Mouse (Mus musculus) kidney, embryonic 16.5 days (tissue): ENCODE data around the gene Crlf3. TPM values are rescaled to one million over a fixed set of nuclear protein-coding genes. Genes with fewer than 3 reads are reported as not detected.
"Not testable (repeated sequence)": the region's sequence is repeated elsewhere in the genome, so short reads cannot be mapped to it uniquely, and the experiment has no call there.

Experiments used
- ATAC-seq: fragments of 200-750 bp; cut with Nextera tagmentation; 2 replicates; pipeline ENCODE4 v1.8.0; 2017; ENCODE audit warnings: moderate TSS enrichment; ENCODE audit not compliant: low FRiP score, low TSS enrichment
- H3K27ac ChIP-seq: fragments of 300-500 bp; sonication (generic); 2 replicates; pipeline ENCODE4 v1.5.1; 2014; ENCODE audit warnings: low read length
- H3K27me3 ChIP-seq: fragments of 300-500 bp; sonication (generic); 2 replicates; pipeline ENCODE4 v1.6.1; 2014; ENCODE audit warnings: low read length, control low read depth, mixed read lengths; ENCODE audit not compliant: insufficient read depth
- H3K36me3 ChIP-seq: fragments of 300-500 bp; sonication (generic); 2 replicates; pipeline ENCODE4 v1.6.1; 2014; ENCODE audit warnings: low read length, control low read depth, mixed read lengths; ENCODE audit not compliant: insufficient read depth
- H3K4me1 ChIP-seq: fragments of 300-500 bp; sonication (generic); 2 replicates; pipeline ENCODE4 v1.6.1; 2014; ENCODE audit warnings: low read length, control low read depth, mixed read lengths; ENCODE audit not compliant: insufficient read depth
- H3K4me2 ChIP-seq: fragments of 300-500 bp; sonication (generic); replicated peaks from 2 replicates; pipeline ENCODE4 v1.6.1; 2014; ENCODE audit warnings: low read depth, low read length
- H3K4me3 ChIP-seq: fragments of 300-500 bp; sonication (generic); 2 replicates; pipeline ENCODE4 v1.5.1; 2014; ENCODE audit warnings: mild to moderate bottlenecking, low read length
- H3K9ac ChIP-seq: fragments of 300-500 bp; sonication (generic); replicated peaks from 2 replicates; pipeline ENCODE4 v1.6.1; 2014; ENCODE audit warnings: low read length
- H3K9me3 ChIP-seq: fragments of 300-500 bp; sonication (generic); 2 replicates; pipeline ENCODE4 v1.6.1; 2016; ENCODE audit warnings: low read length, control low read depth
- WGBS: fragments of 180-500 bp; shearing (Covaris S2); extraction: QIAGEN DNeasy Blood & Tissue Kit; methylation state at CpG from one replicate; pipeline ENCODE4 v1.1.7; 2014; 5-methylcytosine and 5-hydroxymethylcytosine counted together
- polyA plus RNA-seq: library from polyadenylated mRNA; unstranded; fragments of >200 nt; fragmentation: Nextera tagmentation; extraction: Ambion mirVana; gene quantifications from 2 replicates; pipeline ENCODE4 v1.2.1, GENCODE M21; 2015

Gene Crlf3
- polyA plus RNA-seq, 1 experiment from 2014 or later: 39.0 TPM

DNA sequence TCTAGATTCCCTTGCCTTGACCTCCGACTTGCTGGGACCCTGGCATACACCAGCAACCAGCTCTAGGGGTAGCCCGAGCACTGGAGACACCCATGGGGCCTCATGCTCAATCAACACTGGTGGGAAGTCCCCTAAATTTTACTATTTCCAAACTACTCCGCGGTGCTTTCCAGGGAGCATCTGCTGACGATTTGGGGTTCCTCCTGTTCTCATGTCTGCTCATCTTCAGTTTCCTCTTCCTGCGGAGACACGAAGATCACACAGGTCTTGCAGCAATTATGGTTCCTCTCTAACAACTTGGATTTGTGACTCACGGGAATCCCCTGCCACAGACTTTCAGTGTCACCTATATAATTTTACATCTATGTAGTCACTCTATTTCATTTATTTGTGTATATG lies 37.4 kb downstream of the Crlf3 start:
- ATAC-seq: no peak
- no peak overlapping the region for H3K4me3 ChIP-seq
- H3K9me3 ChIP-seq: no peaks in the 10 kb centered on the region
- H3K9ac ChIP-seq: no peak overlapping the region
- H3K4me1 ChIP-seq: no peaks in the 10 kb centered on the region
- H3K27ac ChIP-seq: no peak overlapping the region
- 0 out of 2 replicates have a peak, but pooled peaks cover 4% of the 10 kb centered on the region for H3K36me3 ChIP-seq
- 88% methylated on average over 8 of the region's 8 CpGs for whole genome bisulfite sequencing
- H3K27me3 ChIP-seq: no peaks in the 10 kb centered on the region
- no peak overlapping the region for H3K4me2 ChIP-seq

DNA sequence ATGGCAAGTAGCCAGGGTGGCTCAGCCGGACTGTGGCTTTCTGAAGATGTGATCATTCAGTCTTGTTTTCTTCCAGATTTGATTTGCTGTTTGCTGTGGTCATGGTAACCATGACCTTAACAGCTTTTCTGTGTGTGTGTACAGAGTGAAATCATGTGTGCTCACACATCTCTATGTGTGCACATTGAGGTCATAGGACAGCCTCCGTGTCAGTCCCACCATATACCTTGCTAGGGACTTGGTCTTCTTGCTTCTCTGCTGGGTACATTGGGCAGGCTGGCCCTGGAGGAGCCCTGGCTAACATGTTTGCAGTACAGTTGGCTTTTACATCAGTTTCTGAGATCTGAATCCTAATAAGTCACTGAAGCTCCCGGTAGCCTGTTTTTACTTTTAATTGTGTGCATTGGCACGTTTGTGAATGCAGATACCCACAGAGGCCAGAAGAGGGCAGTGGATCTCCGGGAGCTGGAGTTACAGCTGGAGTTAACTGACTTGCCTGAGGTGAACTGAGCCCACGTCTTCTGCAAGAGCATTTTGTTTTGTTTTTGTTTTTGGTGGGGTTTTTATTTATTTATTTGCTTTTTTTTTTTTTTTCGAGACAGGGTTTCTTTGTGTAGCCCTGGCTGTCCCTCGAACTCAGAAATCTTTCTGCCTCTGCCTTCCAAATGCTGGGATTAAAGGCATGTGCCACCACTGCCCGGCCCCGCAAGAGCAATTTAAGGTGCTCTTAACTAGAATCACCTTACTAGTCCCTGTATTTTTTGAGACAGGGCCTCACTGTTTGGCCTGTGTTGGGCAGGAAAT lies 38.0 kb downstream of the Crlf3 start:
- Histone ChIP-seq H3K27ac (no peak overlapping the region), H3K4me1 (no peaks in the 10 kb centered on the region), H3K4me2 (no peak overlapping the region), H3K9ac (no peak overlapping the region), H3K9me3 (no peaks in the 10 kb centered on the region), H3K36me3 (no peaks in the 10 kb centered on the region), H3K4me3 (no peak overlapping the region), H3K27me3 (no peaks in the 10 kb centered on the region)
- ATAC-seq: no peak
- 55% methylated on average over 10 of the region's 10 CpGs for WGBS

DNA sequence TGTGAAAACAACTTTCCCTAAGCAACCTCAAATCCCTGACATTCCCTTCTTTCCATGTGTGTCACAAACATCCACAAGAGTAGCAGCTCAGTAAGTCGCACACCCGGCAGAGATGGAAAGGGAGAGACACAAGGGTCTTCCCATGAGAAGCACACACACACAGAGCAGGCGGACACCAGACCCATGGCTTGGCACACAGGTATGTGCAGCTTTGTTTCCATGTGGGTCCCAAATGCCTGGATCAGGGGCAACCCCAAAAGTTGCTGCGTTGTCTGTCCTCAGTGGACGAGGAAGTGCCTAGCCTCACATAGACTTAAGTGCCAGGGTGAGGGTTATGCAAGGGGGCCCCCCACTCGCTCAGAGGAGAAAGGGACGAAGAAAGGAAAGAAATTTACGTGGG lies 43.3 kb downstream of the Crlf3 start:
- Histone ChIP-seq H3K4me3 (no peak overlapping the region), H3K4me1 (no peaks in the 10 kb centered on the region), H3K9me3 (no peaks in the 10 kb centered on the region), H3K9ac (no peak overlapping the region), H3K27ac (no peak overlapping the region), H3K27me3 (no peaks in the 10 kb centered on the region), H3K36me3 (peaks cover 19% of the 10 kb centered on the region; the same call in 1 of the 2 replicates), H3K4me2 (no peak overlapping the region)
- 68% methylated on average over 8 of the region's 8 CpGs for WGBS
- ATAC-seq: no peak

DNA sequence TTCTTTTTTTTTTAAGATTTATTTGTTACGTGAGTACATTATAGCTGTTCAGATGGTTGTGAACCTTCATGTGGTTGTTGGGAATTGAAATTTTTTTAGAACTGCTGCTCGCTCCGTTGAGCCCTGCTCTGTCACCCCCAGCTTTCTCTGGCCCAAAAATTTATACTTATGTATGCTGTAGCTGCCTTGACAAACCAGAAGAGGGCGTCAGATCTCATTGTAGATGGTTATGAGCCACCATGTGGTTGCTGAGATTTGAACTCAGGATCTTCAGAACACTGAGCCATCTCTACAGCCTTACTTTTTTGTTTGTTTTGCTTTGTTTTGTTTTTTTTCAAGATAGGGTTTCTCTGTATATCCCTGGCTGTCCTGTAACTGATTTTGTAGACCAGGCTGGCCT lies 59.5 kb downstream of the Crlf3 start:
- H3K4me3 ChIP-seq: no peak overlapping the region
- no peaks in the 10 kb centered on the region for H3K9me3 ChIP-seq
- no peak overlapping the region for H3K4me2 ChIP-seq
- no peak for ATAC-seq
- H3K27ac ChIP-seq: no peak overlapping the region
- H3K36me3 ChIP-seq: peaks cover 56% of the 10 kb centered on the region
- WGBS: 90% methylated on average over 4 of the region's 4 CpGs
- no peaks in the 10 kb centered on the region for H3K27me3 ChIP-seq
- no peaks in the 10 kb centered on the region for H3K4me1 ChIP-seq
- H3K9ac ChIP-seq: no peak overlapping the region

DNA sequence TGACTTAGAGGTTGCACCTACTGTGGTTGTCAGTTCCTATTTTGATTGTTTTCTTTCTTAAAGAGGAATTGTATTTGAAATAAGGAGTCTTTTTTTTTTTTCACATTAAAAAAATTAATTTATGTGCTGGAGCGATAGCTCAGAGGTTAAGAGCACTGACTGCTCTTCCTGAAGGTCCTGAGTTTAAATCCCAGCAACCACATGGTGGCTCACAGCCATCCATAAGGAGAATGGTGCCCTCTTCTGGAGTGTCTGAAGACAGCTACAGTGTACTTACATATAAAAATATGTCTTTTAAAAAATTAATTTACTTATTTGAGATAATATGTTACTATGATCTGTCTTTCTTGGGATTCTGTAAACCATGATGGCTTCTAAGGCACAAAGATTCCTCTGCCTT lies 61.0 kb downstream of the Crlf3 start:
- Histone ChIP-seq H3K27me3 (no peaks in the 10 kb centered on the region), H3K27ac (no peak overlapping the region), H3K9ac (no peak overlapping the region), H3K36me3 (peaks cover 52% of the 10 kb centered on the region), H3K4me2 (no peak overlapping the region), H3K9me3 (no peaks in the 10 kb centered on the region), H3K4me1 (no peaks in the 10 kb centered on the region), H3K4me3 (no peak overlapping the region)
- WGBS: 74% methylated on average over 1 of the region's 1 CpGs
- ATAC-seq: no peak

DNA sequence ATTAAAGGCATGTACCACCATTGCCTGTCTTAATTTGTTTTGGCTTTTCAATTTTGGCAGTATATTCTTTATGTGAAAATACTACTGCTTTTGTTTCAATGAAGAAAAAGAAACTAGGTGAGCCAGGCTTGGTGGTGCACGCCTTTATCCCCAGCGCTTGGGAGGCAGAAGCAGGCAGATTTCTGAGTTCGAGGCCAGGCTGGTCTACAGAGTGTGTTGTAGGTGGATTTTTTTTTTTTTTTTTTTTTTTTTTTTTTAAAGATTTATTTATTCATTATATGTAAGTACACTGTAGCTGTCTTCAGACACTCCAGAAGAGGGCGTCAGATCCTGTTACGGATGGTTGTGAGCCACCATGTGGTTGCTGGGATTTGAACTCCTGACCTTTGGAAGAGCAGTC lies 64.3 kb downstream of the Crlf3 start:
- H3K4me2 ChIP-seq, H3K9me3 ChIP-seq, H3K27me3 ChIP-seq, H3K27ac ChIP-seq, H3K4me3 ChIP-seq, ATAC-seq, H3K4me1 ChIP-seq, H3K9ac ChIP-seq: not testable (repeated sequence)
- peaks cover 51% of the 10 kb centered on the region for H3K36me3 ChIP-seq
- WGBS: 95% methylated on average over 3 of the region's 5 CpGs

Other genes with a start within 250 kb of the Crlf3 start
- gene Utp6, start 118.6 kb downstream of the Crlf3 start, polyA plus RNA-seq: 48.7 and 49.7 TPM in 2 replicates
- 13.7 and 17.9 TPM in 2 replicates for gene Suz12, start 87.9 kb downstream of the Crlf3 start, polyA plus RNA-seq
- gene Atad5, start 8.4 kb upstream of the Crlf3 start, polyA plus RNA-seq: 8.3 and 10.5 TPM in 2 replicates
- gene Tefm, start 61.2 kb upstream of the Crlf3 start, polyA plus RNA-seq: 35.0 and 39.0 TPM in 2 replicates
- gene Adap2, start 73.1 kb upstream of the Crlf3 start, polyA plus RNA-seq: 3.1 and 3.6 TPM in 2 replicates
- 12.9 and 14.0 TPM in 2 replicates for gene Rnf135, start 102.9 kb upstream of the Crlf3 start, polyA plus RNA-seq
- gene Rhot1, start 128.0 kb upstream of the Crlf3 start, polyA plus RNA-seq: 57.6 and 60.4 TPM in 2 replicates
- 2.4 TPM in 2 replicates for gene Rhbdl3, start 219.9 kb upstream of the Crlf3 start, polyA plus RNA-seq